Mouse (Mus musculus): ENCODE data around the gene Nanos3. TPM values are rescaled to one million over a fixed set of nuclear protein-coding genes. Genes with fewer than 3 reads are reported as not detected.

Nanos3 gene
- polyA plus RNA-seq, 1 experiment from 2014 or later = 0.89 TPM

DNA sequence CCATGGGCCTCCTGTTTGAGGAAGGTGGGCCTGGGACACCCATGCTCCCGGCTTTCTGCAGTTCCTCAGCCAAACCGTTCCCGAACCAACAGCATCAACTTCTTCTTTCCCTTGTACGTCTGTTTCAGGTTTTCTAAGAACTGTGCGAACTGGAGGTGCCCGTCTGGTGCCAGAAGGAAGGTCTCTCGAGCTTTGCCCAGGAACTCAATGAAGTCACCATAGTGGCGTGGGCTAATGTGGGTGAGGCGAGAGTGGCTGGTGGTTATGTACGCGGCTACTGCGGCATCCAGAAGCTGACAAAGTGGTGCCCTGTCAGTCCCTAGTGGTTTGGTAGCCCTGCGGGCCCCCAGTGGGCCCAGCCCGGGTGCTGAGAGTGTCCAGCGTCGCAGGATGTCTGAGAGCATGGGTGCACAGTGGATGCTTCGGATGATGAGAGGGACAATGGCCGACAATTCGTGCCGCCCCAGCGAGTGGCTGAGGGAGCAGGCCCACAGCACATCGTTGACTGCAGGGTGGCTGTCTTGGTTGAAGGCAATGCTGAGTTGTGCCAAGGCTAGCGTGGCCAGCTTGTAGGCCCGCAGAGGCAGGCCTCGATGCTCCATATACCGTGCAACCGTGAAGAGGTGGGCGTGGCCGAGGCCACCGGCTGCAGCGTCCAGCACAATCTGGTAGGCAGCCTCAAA, 27.0 kb upstream of the Nanos3 start:
- H3K9ac ChIP-seq (ENCODE audit: low read depth, low read length) = no peak overlapping the region
- no peaks in the 10 kb centered on the region for H3K9me3 ChIP-seq (ENCODE audit: control insufficient read depth, low read length)
- H3K27me3 ChIP-seq (replicated peaks; ENCODE audit: control insufficient read depth, insufficient read depth, low read length) = no peaks in the 10 kb centered on the region
- no peak for ATAC-seq
- H3K27ac ChIP-seq (ENCODE audit: low read length) = no peak overlapping the region
- peaks cover 10% of the 10 kb centered on the region for H3K4me1 ChIP-seq (ENCODE audit: control insufficient read depth, insufficient read depth, low read length)
- H3K4me2 ChIP-seq (ENCODE audit: low read depth, low read length) = no peak overlapping the region
- 91% methylated on average over 31 of the region's 31 CpGs for WGBS
- no peak overlapping the region for H3K4me3 ChIP-seq (ENCODE audit: low read length)
- peaks cover 12% of the 10 kb centered on the region for H3K36me3 ChIP-seq (ENCODE audit: control insufficient read depth, insufficient read depth, low read length)

DNA sequence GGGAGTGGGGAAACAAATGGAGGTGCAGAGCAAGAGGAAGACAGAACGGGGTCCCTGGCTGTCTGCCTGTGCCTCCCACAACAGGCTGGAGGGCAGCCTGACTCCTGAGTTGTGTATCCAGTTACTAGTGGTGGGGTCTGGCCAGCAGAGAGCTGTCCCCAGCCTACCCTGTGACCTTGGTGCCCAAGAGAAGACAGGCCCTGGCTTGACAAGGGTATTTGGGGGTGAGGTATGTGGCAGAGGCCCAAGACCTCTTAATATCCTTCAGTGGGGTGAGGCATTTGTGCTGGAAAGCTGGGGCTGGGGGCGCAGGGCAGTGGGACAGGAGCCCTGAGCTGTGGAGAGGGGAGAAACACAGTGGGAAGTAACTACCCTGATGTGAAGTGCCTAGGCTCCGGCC, 26.2 kb upstream of the Nanos3 start:
- no peak for ATAC-seq
- H3K4me2 ChIP-seq (ENCODE audit: low read depth, low read length) = no peak overlapping the region
- H3K9ac ChIP-seq (ENCODE audit: low read depth, low read length) = no peak overlapping the region
- H3K4me3 ChIP-seq (ENCODE audit: low read length) = no peak overlapping the region
- 89% methylated on average over 3 of the region's 3 CpGs for WGBS
- peaks cover 13% of the 10 kb centered on the region for H3K4me1 ChIP-seq (ENCODE audit: control insufficient read depth, insufficient read depth, low read length)
- H3K9me3 ChIP-seq (ENCODE audit: control insufficient read depth, low read length) = no peaks in the 10 kb centered on the region
- H3K27me3 ChIP-seq (replicated peaks; ENCODE audit: control insufficient read depth, insufficient read depth, low read length) = no peaks in the 10 kb centered on the region
- H3K27ac ChIP-seq (ENCODE audit: low read length) = no peak overlapping the region
- peaks cover 15% of the 10 kb centered on the region for H3K36me3 ChIP-seq (ENCODE audit: control insufficient read depth, insufficient read depth, low read length)

DNA sequence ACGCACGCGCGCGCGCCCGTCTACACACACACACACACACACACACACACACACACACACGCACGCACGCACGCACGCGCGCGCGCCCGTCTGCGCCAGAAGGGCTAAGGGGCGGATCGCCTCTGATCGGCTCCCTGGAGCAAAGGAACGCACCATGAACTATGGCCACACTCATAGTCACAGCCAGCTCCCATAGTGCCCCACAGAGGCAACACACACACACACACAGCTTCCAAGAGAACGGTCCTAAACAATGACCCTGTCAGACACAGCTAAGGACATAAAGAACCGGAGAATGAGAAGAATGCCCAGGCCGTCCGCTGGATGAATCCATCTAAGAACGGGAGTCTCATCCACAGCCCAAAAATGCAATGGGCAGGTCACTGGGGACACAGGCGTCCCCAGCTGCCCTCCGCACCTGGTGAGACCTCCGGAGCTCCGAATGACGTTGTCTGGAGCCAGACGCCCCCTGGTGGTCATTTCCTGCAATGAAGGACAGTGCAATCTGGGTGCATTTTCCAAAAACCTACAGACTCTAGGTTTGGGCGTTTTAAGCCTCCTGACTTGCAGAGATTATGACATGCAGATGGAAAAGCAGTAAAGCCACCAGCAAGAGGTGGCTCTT, 25.3 kb upstream of the Nanos3 start:
- peak; percentile 36 for ATAC-seq
- Histone ChIP-seq H3K27ac (ENCODE audit: low read length) (no peak overlapping the region), H3K9me3 (ENCODE audit: control insufficient read depth, low read length) (no peaks in the 10 kb centered on the region), H3K4me3 (ENCODE audit: low read length) (no peak overlapping the region), H3K36me3 (ENCODE audit: control insufficient read depth, insufficient read depth, low read length) (peaks cover 15% of the 10 kb centered on the region), H3K4me2 (ENCODE audit: low read depth, low read length) (0 out of 2 replicates have a peak overlapping the region, but pooled peaks have one; percentile 11), H3K27me3 (replicated peaks; ENCODE audit: control insufficient read depth, insufficient read depth, low read length) (no peaks in the 10 kb centered on the region), H3K4me1 (ENCODE audit: control insufficient read depth, insufficient read depth, low read length) (peaks cover 13% of the 10 kb centered on the region), H3K9ac (ENCODE audit: low read depth, low read length) (no peak overlapping the region)
- WGBS = 56% methylated on average over 34 of the region's 34 CpGs

DNA sequence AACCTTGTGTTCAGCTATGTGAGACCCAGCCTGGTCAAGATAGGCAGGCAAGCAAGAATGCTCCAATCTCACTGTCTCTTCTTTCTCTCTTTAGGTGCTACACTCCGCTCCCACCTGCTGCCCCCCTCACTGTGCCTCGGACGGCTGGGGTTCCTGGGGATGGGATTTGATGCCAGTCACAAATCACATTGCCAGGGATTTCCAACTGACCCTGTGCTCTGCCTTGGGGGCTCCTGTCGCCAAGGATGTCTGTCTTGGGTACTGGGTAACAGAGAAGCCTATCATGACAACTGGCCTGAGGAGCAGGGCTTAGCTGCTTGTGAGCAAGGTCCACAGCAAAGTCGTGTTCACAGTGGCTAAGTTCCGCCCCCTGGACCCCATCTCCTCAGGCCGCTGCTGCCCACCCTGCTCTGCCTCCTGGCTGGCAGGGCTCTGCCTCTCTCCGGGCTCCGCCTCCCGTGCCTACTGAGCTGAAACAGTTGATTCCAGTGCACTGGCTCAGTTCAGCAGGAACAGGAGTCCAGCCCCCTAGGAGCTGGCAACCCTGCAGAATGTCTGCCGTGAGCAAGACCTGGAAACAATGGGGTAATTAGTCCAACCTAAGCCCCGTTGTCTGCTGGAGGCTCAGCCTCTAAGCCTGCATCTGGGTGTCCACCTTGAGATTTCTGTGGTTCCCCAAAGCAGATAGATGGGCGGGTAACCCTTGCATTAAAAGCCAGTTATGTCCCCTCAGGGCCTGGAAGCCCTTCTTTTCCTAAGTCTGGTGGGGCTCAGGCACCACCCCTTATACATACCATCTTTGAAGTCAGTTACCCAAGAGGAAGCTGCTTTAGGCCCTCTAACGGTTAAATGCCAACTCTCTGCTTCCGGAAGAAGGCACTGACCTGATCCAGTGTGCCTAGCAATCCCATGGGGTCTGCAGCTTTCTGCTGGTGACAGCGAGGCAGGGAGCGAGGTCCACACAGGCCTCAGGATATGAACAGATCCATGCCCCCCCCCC, 23.7 kb upstream of the Nanos3 start:
- H3K27ac ChIP-seq (ENCODE audit: low read length) = peak overlapping the region; percentile 79
- peak overlapping the region; percentile 52 for H3K9ac ChIP-seq (ENCODE audit: low read depth, low read length)
- H3K27me3 ChIP-seq (replicated peaks; ENCODE audit: control insufficient read depth, insufficient read depth, low read length) = no peaks in the 10 kb centered on the region
- H3K4me1 ChIP-seq (ENCODE audit: control insufficient read depth, insufficient read depth, low read length) = peaks cover 19% of the 10 kb centered on the region
- WGBS = 63% methylated on average over 17 of the region's 17 CpGs
- no peak for ATAC-seq
- no peaks in the 10 kb centered on the region for H3K9me3 ChIP-seq (ENCODE audit: control insufficient read depth, low read length)
- H3K4me3 ChIP-seq (ENCODE audit: low read length) = no peak overlapping the region
- peaks cover 15% of the 10 kb centered on the region for H3K36me3 ChIP-seq (ENCODE audit: control insufficient read depth, insufficient read depth, low read length)
- no peak overlapping the region for H3K4me2 ChIP-seq (ENCODE audit: low read depth, low read length)

DNA sequence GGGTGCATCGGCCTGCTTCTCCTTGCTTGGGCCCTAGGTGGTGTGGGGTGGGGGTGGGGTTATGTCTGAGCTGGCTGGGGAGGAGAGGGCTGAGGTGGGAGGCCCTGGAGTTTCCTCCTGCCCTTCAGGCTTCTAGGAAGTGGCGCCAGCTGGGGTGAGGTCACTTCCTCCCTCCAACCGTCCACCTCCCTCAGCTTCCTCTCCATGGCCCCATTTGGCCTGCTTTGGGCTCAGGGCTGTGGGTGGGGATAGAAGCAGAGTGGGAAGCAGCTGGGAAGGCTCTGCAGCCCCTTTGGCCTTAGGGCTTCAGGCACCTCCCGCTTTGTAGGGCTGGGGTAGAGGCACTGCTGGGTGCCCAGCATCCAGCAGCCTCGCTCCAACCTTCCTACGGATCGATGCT, 22.8 kb upstream of the Nanos3 start:
- ATAC-seq = peak; percentile 14; the same call in 1 of the 2 replicates

DNA sequence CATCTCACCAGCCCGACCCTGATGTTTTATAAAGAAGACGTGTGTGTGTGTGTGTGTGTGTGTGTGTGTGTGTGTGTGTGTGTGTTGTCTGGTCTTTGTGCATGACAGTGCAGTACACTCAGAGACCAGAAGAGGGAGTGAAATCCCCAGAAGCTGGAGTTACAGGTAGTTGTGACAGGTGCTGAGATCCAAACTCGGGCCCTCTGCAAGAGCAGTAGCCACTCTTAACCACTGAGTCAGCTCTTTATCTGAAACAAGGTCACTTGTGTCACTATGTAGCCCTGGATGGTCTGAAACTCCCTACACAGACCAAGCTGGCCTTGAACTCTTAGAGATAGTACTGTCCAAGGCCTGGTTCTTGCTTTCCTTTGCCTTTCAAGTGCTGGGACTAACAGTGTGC, 21.6 kb upstream of the Nanos3 start:
- no peak overlapping the region for H3K27ac ChIP-seq (ENCODE audit: low read length)
- ATAC-seq = no peak
- WGBS = 93% methylated on average over 3 of the region's 3 CpGs

More for the DNA sequence above, 22.8 kb upstream of the Nanos3 start:
- Histone ChIP-seq H3K36me3 (ENCODE audit: control insufficient read depth, insufficient read depth, low read length) (peaks cover 15% of the 10 kb centered on the region), H3K27ac (ENCODE audit: low read length) (peak overlapping the region; percentile 79), H3K4me3 (ENCODE audit: low read length) (no peak overlapping the region), H3K4me1 (ENCODE audit: control insufficient read depth, insufficient read depth, low read length) (peaks cover 22% of the 10 kb centered on the region), H3K27me3 (replicated peaks; ENCODE audit: control insufficient read depth, insufficient read depth, low read length) (no peaks in the 10 kb centered on the region), H3K9me3 (ENCODE audit: control insufficient read depth, low read length) (no peaks in the 10 kb centered on the region), H3K4me2 (ENCODE audit: low read depth, low read length) (no peak overlapping the region), H3K9ac (ENCODE audit: low read depth, low read length) (peak overlapping the region; percentile 52)
- WGBS = 71% methylated on average over 7 of the region's 7 CpGs

DNA sequence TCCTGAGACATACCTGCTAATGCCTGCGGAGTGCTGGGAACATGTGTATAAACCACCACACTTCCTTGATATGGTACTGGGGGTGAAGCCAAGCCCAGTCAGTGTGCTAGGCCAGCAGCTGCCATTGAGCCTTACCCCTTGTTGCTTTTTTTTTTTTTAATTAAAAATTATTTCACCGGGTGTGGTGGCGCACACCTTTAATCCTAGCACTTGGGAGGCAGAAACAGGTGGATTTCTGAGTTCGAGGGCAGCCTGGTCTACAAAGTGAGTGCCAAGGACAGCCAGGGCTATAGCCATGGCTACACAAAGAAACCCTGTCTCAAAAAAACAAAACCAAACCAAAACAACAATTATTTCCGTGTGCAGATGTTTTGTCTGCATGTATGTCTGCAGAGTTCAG, 20.1 kb upstream of the Nanos3 start:
- no peak overlapping the region for H3K9ac ChIP-seq (ENCODE audit: low read depth, low read length)
- H3K4me1 ChIP-seq (ENCODE audit: control insufficient read depth, insufficient read depth, low read length) = peaks cover 47% of the 10 kb centered on the region
- H3K36me3 ChIP-seq (ENCODE audit: control insufficient read depth, insufficient read depth, low read length) = peaks cover 5% of the 10 kb centered on the region; the same call in 1 of the 2 replicates
- WGBS = 91% methylated on average over 5 of the region's 5 CpGs
- no peak overlapping the region for H3K27ac ChIP-seq (ENCODE audit: low read length)
- no peak for ATAC-seq
- no peak overlapping the region for H3K4me2 ChIP-seq (ENCODE audit: low read depth, low read length)
- H3K27me3 ChIP-seq (replicated peaks; ENCODE audit: control insufficient read depth, insufficient read depth, low read length) = no peaks in the 10 kb centered on the region
- no peak overlapping the region for H3K4me3 ChIP-seq (ENCODE audit: low read length)
- no peaks in the 10 kb centered on the region for H3K9me3 ChIP-seq (ENCODE audit: control insufficient read depth, low read length)

More for the DNA sequence above, 21.6 kb upstream of the Nanos3 start:
- H3K9ac ChIP-seq (ENCODE audit: low read depth, low read length) = no peak overlapping the region
- H3K4me1 ChIP-seq (ENCODE audit: control insufficient read depth, insufficient read depth, low read length) = peaks cover 34% of the 10 kb centered on the region
- H3K4me3 ChIP-seq (ENCODE audit: low read length) = no peak overlapping the region
- no peaks in the 10 kb centered on the region for H3K27me3 ChIP-seq (replicated peaks; ENCODE audit: control insufficient read depth, insufficient read depth, low read length)
- no peaks in the 10 kb centered on the region for H3K9me3 ChIP-seq (ENCODE audit: control insufficient read depth, low read length)
- H3K36me3 ChIP-seq (ENCODE audit: control insufficient read depth, insufficient read depth, low read length) = peaks cover 7% of the 10 kb centered on the region
- H3K4me2 ChIP-seq (ENCODE audit: low read depth, low read length) = no peak overlapping the region

DNA sequence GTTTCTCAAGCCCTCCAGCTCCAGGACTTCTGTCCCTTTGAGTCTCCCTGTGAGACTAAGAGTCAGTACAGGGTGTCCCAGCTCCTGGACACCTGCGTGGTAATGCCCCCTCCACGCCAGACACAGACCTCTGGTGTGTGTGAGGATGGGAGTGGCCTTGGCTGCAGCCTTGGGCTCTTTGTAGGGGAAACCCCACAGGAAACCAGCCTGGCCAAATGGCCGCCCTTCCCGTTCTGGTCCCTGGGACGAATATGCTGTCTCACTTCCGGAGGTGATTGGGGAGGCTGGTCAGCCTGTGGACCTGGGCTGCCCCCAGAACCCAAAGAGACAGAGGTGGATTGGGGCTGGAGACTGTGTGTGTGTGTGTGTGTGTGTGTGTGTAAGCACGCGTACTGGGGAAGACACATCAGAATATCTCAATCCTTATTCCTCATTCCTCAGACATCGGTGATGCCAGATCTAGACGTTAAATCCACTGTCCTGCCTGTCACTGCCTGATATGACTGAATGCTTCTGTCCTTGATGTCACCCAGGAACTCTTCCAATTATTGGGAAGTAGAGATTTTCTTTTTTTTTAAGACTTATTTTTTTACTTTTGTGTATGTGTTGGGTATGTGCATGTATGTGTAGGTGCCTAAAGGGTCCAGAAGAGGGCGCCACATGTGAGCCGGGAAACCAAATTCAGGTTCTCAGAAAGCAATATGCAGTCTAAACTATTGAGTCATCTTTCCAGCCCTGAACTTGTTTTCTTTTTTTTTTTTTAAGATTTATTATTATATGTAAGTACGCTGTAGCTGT, 19.2 kb upstream of the Nanos3 start:
- ATAC-seq = no peak
- H3K9me3 ChIP-seq (ENCODE audit: control insufficient read depth, low read length) = no peaks in the 10 kb centered on the region
- WGBS = 54% methylated on average over 13 of the region's 13 CpGs
- H3K4me1 ChIP-seq (ENCODE audit: control insufficient read depth, insufficient read depth, low read length) = peaks cover 56% of the 10 kb centered on the region
- H3K27ac ChIP-seq (ENCODE audit: low read length) = peak overlapping the region; percentile 95
- H3K4me2 ChIP-seq (ENCODE audit: low read depth, low read length) = peak overlapping the region; percentile 94
- peaks cover 5% of the 10 kb centered on the region; the same call in 1 of the 2 replicates for H3K36me3 ChIP-seq (ENCODE audit: control insufficient read depth, insufficient read depth, low read length)
- H3K9ac ChIP-seq (ENCODE audit: low read depth, low read length) = peak overlapping the region; percentile 89
- H3K27me3 ChIP-seq (replicated peaks; ENCODE audit: control insufficient read depth, insufficient read depth, low read length) = no peaks in the 10 kb centered on the region
- H3K4me3 ChIP-seq (ENCODE audit: low read length) = peak overlapping the region; percentile 73
